In genomic region chr8:85788341-85788740, GRCm38 (mm10) we compare ENCODE assay signal across 20 mouse cellular contexts. TPM values are rescaled to one million over a fixed set of nuclear protein-coding genes. Genes with fewer than 3 reads are reported as not detected.
A peak's percentile ranks its signal among the peaks of the same experiment; 100 is the strongest.
DNase-seq lines count a peak whose midpoint lies in the region; ATAC-seq lines count a peak whose summit lies in the region.
"Had no signal": no experiment of that assay in that cellular context is flagged by ENCODE, and none has a peak within 500 bp of the region (broad histone marks: within the 10 kb centered on the region; RNA-seq: fewer than 3 reads in every experiment).

No protein-coding gene starts in this region.

- ATAC-seq in granulocyte monocyte progenitor cell, adult 5-6 weeks (replicated peaks; ENCODE audit: poor library complexity, severe bottlenecking) = peak; percentile 75
- peak; percentile 59 for ATAC-seq in megakaryocyte progenitor cell, adult 5-6 weeks (replicated peaks; ENCODE audit: poor library complexity)
- ATAC-seq: activated CD4-positive, CD25-positive, alpha-beta regulatory T cell, adult 4 months; CD4-positive, CD25-positive, alpha-beta regulatory T cell, adult 4 months; forebrain, embryonic 14.5 days; forebrain, embryonic 16.5 days; Patski had no signal

- peak; percentile 33 for DNase-seq in 416B (ENCODE audit: low read depth)
- DNase-seq in kidney, adult 8-10 months = no peak
- DNase-seq in cerebellum, postnatal 4 days (ENCODE audit: low spot score in 2 of 2) = no peak
- DNase-seq: adrenal gland, adult 8-10 months; adrenal gland, postnatal 14 days; adrenal gland, postnatal 36 days; B cell, adult 2 months; cerebellum, adult 11-12 months; cerebellum, adult 2 months; cerebellum, adult 9-10 months; cerebellum, postnatal 10 days; cerebellum, postnatal 25 days; embryo, embryonic 11 days had no signal

RNA-seq across cellular contexts. Expression of gene Itfg1, which starts 52.4 kb away (rescaled TPM):
- 42.7 and 44.0 TPM in 2 replicates for total RNA-seq in granulocyte monocyte progenitor cell, adult 5-6 weeks (2014; fragmentation: Nextera tagmentation)
- 47.5 and 55.2 TPM in 2 replicates for total RNA-seq in granulocyte monocyte progenitor cell, adult 5-6 weeks (2017)
- total RNA-seq in megakaryocyte progenitor cell, adult 5-6 weeks (2015) = 64.7 and 71.0 TPM in 2 replicates
- 43.1 and 44.1 TPM in 2 replicates for total RNA-seq in megakaryocyte progenitor cell, adult 5-6 weeks (2017)

RNA-seq across cellular contexts. Expression of gene Phkb, which starts 52.4 kb away (rescaled TPM):
- 77.5 and 92.9 TPM in 2 replicates for total RNA-seq in granulocyte monocyte progenitor cell, adult 5-6 weeks (2014; fragmentation: Nextera tagmentation)
- total RNA-seq in granulocyte monocyte progenitor cell, adult 5-6 weeks (2017) = 54.0 and 68.0 TPM in 2 replicates
- 85.6 and 92.8 TPM in 2 replicates for total RNA-seq in megakaryocyte progenitor cell, adult 5-6 weeks (2015)
- total RNA-seq in megakaryocyte progenitor cell, adult 5-6 weeks (2017) = 62.4 and 67.5 TPM in 2 replicates
